Mouse (Mus musculus) liver, adult 2 months (tissue): ENCODE results near the gene Xcl1.

Experiments used
- CTCF ChIP-seq: fragments of 200-500 bp; IDR thresholded peaks from 2 replicates; pipeline ENCODE4 v1.5.1; 2011; ENCODE audit warnings: low read depth, low read length, control low read depth
- POLR2A ChIP-seq: fragments of 200-500 bp; IDR thresholded peaks from 2 replicates; pipeline ENCODE4 v1.6.1; 2011; ENCODE audit warnings: low read length, control low read depth; ENCODE audit not compliant: insufficient read depth; ENCODE audit errors: extremely low read depth

- no peak for TF ChIP-seq POLR2A
- no peak for TF ChIP-seq CTCF
Measured at GRCm38 (mm10) chr1:164957974-164958373, 22.6 kb upstream of the Xcl1 start.
